Mouse (Mus musculus) intestine, embryonic 16.5 days (tissue): ENCODE measurements around the gene Ttc24. TPM values are rescaled to one million over a fixed set of nuclear protein-coding genes. Genes with fewer than 3 reads are reported as not detected.
A peak's percentile ranks its signal among the peaks of the same experiment; 100 is the strongest.

Experiments used
- ATAC-seq: fragments of 200-750 bp; cut with Nextera tagmentation; 2 replicates; pipeline ENCODE4 v1.8.0; 2017; ENCODE audit warnings: moderate TSS enrichment, moderate library complexity
- H3K27ac ChIP-seq: fragments of 300-500 bp; sonication (generic); 2 replicates; pipeline ENCODE4 v1.5.1; 2014; ENCODE audit warnings: mild to moderate bottlenecking, low read length
- H3K27me3 ChIP-seq: fragments of 300-500 bp; sonication (generic); replicated peaks from 2 replicates; pipeline ENCODE4 v1.6.1; 2014; ENCODE audit warnings: low read length, control low read depth, mixed read lengths; ENCODE audit not compliant: control insufficient read depth, insufficient read depth
- H3K36me3 ChIP-seq: fragments of 300-500 bp; sonication (generic); 2 replicates; pipeline ENCODE4 v1.6.1; 2014; ENCODE audit warnings: low read length, control low read depth; ENCODE audit not compliant: control insufficient read depth, insufficient read depth
- H3K4me1 ChIP-seq: fragments of 300-500 bp; sonication (generic); 2 replicates; pipeline ENCODE4 v1.6.1; 2014; ENCODE audit warnings: low read length, control low read depth, mixed read lengths; ENCODE audit not compliant: control insufficient read depth, insufficient read depth
- H3K4me2 ChIP-seq: fragments of 300-500 bp; sonication (generic); 2 replicates; pipeline ENCODE4 v1.6.1; 2014; ENCODE audit warnings: low read depth, low read length, control low read depth
- H3K4me3 ChIP-seq: fragments of 300-500 bp; sonication (generic); 2 replicates; pipeline ENCODE4 v1.5.1; 2014; ENCODE audit warnings: mild to moderate bottlenecking, low read length
- H3K9ac ChIP-seq: fragments of 300-500 bp; sonication (generic); 2 replicates; pipeline ENCODE4 v1.6.1; 2014; ENCODE audit warnings: low read depth, low read length
- H3K9me3 ChIP-seq: fragments of 300-500 bp; sonication (generic); 2 replicates; pipeline ENCODE4 v1.6.1; 2016; ENCODE audit warnings: low read length, control low read depth; ENCODE audit not compliant: control insufficient read depth
- WGBS: fragments of 180-500 bp; shearing (Covaris S2); extraction: QIAGEN DNeasy Blood & Tissue Kit; methylation state at CpG from one replicate; pipeline ENCODE4 v1.1.7; 2014; 5-methylcytosine and 5-hydroxymethylcytosine counted together
- polyA plus RNA-seq: library from polyadenylated mRNA; unstranded; fragments of >200 nt; fragmentation: Nextera tagmentation; extraction: Ambion mirVana; gene quantifications from 2 replicates; pipeline ENCODE4 v1.2.1, GENCODE M21; 2015

Ttc24 gene
- not detected in 2 replicates for polyA plus RNA-seq

- Histone ChIP-seq H3K4me2 (no peak within 1 kb of the TSS), H3K4me3 (no peak within 1 kb of the TSS), H3K4me1 (peaks cover 9% of the 10 kb centered on the region), H3K27me3 (no peaks in the 10 kb centered on the region), H3K9ac (no peak within 1 kb of the TSS), H3K36me3 (no peaks in the 10 kb centered on the region), H3K27ac (no peak within 1 kb of the TSS), H3K9me3 (no peaks in the 10 kb centered on the region)
- ATAC-seq: no peak
- WGBS: 67% methylated on average over 4 of the region's 4 CpGs
These were observed at the start of gene Ttc24 for GRCm38 (mm10) chr3:88078204-88078603. Gene Ttc24 (minus strand): TSS chr3:88078304.

- WGBS: 69% methylated on average over 3 of the region's 3 CpGs
- Histone ChIP-seq H3K27me3 (no peaks in the 10 kb centered on the region), H3K4me2 (no peak overlapping the region), H3K4me1 (no peaks in the 10 kb centered on the region), H3K9ac (no peak overlapping the region), H3K36me3 (no peaks in the 10 kb centered on the region), H3K27ac (no peak overlapping the region), H3K9me3 (no peaks in the 10 kb centered on the region), H3K4me3 (no peak overlapping the region)
- no peak for ATAC-seq
These were observed 49.5 kb upstream of the Ttc24 start for GRCm38 (mm10) chr3:88127636-88128035.

DNA sequence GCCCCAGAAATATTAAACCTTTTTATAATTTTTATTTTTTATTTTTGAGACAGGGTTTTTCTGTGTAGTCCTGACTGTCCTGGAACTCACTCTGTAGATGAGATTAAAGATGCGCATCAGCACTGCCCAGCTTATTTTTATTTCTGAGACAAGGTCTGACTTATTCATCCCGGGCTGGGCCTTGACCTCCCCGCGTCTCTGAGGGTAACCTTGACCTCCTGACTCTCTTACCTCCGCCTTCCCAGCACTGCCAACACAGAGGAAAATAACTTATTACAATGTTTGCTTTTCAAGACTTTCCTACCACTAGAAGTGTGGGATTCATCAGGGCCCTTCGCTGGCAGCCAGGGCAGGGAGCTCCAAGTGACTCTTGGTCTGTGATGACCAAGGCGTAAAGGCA is 48.1 kb upstream of the Ttc24 start:
- no peaks in the 10 kb centered on the region for H3K9me3 ChIP-seq
- no peak overlapping the region for H3K9ac ChIP-seq
- no peak overlapping the region for H3K4me3 ChIP-seq
- ATAC-seq: no peak
- H3K36me3 ChIP-seq: no peaks in the 10 kb centered on the region
- H3K4me2 ChIP-seq: no peak overlapping the region
- 72% methylated on average over 7 of the region's 7 CpGs for WGBS
- H3K27me3 ChIP-seq: no peaks in the 10 kb centered on the region
- no peak overlapping the region for H3K27ac ChIP-seq
- H3K4me1 ChIP-seq: no peaks in the 10 kb centered on the region

GRCm38 (mm10) chr3:88125195-88125594 is 47.1 kb upstream of the Ttc24 start:
- H3K9ac ChIP-seq: no peak overlapping the region
- peak; percentile 84 for ATAC-seq
- H3K9me3 ChIP-seq: no peaks in the 10 kb centered on the region
- WGBS: 43% methylated on average over 4 of the region's 4 CpGs
- H3K27ac ChIP-seq: no peak overlapping the region
- no peaks in the 10 kb centered on the region for H3K36me3 ChIP-seq
- H3K27me3 ChIP-seq: no peaks in the 10 kb centered on the region
- no peak overlapping the region for H3K4me3 ChIP-seq
- H3K4me2 ChIP-seq: no peak overlapping the region
- H3K4me1 ChIP-seq: no peaks in the 10 kb centered on the region

DNA sequence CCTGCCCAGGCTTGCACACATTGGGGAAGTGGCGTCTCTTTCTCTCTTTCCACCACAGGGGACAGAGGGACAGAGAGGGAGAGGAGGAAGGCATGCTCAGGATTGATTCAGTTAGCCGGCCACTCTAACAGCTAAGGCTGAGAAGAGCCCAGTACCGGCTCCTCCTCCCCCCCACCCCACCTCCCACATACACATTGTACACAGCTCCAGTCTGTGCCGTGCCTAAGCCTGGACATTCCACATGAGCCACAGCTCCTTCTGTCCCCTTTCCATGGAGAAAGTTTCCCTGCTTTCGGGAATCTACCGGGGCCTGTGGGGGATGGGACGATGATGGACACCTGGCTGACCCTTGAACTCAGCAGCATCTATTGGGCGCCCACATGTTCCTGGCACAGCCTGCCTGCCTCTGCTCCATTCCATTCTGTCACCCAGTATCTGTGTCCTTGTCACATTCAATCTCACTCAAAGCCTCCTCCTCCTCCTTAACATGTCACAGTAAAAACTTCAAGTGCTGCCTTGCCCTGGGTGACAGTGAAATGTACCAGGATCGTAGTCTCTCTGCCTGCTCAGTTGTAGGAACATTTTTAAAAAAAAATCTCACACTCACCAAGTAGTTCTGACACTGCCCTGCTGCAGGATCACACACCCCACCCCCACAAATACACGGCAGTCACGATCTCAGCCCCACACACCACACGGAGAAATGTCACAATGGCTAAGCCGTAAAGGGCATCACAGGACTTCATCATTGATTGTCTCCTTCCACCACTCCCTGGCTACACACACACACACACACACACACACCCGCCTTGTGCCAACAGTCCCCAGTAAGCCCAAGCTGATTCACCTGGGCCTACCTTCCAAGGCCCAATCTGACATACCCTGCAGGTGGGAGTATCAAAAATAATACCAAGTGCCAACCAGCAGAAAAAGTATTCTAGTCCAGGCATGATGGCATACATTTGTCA is 43.3 kb upstream of the Ttc24 start:
- H3K36me3 ChIP-seq: peaks cover 9% of the 10 kb centered on the region; the same call in 1 of the 2 replicates
- H3K27me3 ChIP-seq: no peaks in the 10 kb centered on the region
- no peak overlapping the region for H3K27ac ChIP-seq
- H3K9me3 ChIP-seq: no peaks in the 10 kb centered on the region
- no peak overlapping the region for H3K4me3 ChIP-seq
- no peak overlapping the region for H3K9ac ChIP-seq
- 70% methylated on average over 14 of the region's 14 CpGs for WGBS
- ATAC-seq: no peak
- no peak overlapping the region for H3K4me2 ChIP-seq
- H3K4me1 ChIP-seq: no peaks in the 10 kb centered on the region

DNA sequence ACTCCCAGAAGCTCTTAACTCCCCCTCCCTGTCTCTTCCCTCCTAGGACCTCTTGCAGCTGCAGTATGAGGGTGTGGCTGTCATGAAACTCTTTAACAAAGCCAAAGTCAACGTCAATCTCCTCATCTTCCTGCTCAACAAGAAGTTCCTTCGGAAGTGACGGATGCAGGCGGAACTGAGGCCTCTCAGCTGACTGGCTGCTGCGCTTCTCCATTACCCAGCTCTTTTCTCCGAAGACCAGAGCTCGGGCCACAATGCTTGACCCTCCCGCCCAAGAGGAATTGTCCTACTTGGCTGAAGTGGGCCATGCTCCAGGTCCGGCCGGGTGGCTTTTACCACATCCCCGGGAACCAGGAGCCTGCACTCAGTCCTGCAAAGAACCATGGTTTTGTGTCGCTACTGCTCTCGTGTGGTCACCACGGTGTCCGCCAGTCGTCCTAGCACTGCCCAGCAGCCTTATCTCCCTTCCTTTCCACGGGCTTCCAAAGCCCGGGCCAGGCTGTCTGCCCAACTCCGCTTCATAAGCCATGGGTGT is 42.1 kb upstream of the Ttc24 start:
- Histone ChIP-seq H3K4me2 (no peak overlapping the region), H3K9ac (no peak overlapping the region), H3K9me3 (no peaks in the 10 kb centered on the region), H3K4me1 (no peaks in the 10 kb centered on the region), H3K27me3 (no peaks in the 10 kb centered on the region), H3K27ac (no peak overlapping the region), H3K36me3 (peaks cover 15% of the 10 kb centered on the region), H3K4me3 (no peak overlapping the region)
- WGBS: 87% methylated on average over 19 of the region's 19 CpGs
- no peak for ATAC-seq

DNA sequence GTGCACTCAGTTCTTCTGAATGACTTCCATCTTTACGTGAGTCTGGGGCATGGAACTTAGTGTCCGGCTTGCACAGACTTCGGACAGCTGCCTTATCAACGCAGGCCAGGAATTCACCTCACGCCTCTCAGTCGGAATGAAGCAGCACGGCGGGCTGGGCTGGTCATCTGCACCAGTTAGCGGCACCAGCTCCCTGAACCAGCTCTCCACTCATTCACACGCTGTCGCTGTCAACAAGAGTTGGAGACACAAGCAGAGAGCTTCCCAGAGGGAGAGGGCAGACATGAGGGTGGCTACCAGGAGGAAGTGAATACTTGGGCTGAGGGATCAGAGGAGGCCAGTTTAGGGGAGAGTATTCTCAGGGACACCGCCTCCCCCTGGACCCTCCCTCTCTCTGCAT is 36.3 kb upstream of the Ttc24 start:
- no peaks in the 10 kb centered on the region for H3K9me3 ChIP-seq
- no peaks in the 10 kb centered on the region for H3K4me1 ChIP-seq
- no peak overlapping the region for H3K4me3 ChIP-seq
- H3K36me3 ChIP-seq: peaks cover 29% of the 10 kb centered on the region
- H3K27me3 ChIP-seq: no peaks in the 10 kb centered on the region
- H3K9ac ChIP-seq: no peak overlapping the region
- 90% methylated on average over 12 of the region's 12 CpGs for WGBS
- no peak overlapping the region for H3K27ac ChIP-seq
- ATAC-seq: no peak
- H3K4me2 ChIP-seq: no peak overlapping the region

DNA sequence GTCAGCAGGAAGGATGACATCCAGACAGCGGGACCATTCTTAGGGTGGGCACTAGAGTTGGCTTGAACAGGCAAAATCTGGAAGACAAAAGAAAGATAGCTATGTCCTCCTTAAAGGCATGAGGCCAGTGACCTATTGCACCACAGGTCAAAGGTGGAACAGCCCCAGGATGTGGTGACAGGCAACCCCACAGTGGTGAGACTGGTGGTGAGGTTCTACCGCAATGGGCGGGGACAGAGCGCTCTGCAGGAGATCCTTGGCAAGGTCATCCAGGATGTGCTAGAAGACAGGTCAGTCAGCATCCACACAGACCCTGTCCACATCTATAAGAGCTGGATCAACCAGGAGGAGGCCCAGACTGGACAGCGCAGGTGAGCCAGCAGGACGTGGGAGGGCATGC is 31.0 kb upstream of the Ttc24 start:
- peaks cover 16% of the 10 kb centered on the region; the same call in 1 of the 2 replicates for H3K36me3 ChIP-seq
- H3K4me3 ChIP-seq: no peak overlapping the region
- no peaks in the 10 kb centered on the region for H3K27me3 ChIP-seq
- 97% methylated on average over 6 of the region's 6 CpGs for WGBS
- H3K9me3 ChIP-seq: no peaks in the 10 kb centered on the region
- H3K4me2 ChIP-seq: no peak overlapping the region
- no peaks in the 10 kb centered on the region for H3K4me1 ChIP-seq
- H3K27ac ChIP-seq: no peak overlapping the region
- no peak for ATAC-seq
- H3K9ac ChIP-seq: no peak overlapping the region

- Histone ChIP-seq H3K9ac (no peak overlapping the region), H3K27ac (no peak overlapping the region), H3K4me3 (no peak overlapping the region), H3K27me3 (no peaks in the 10 kb centered on the region), H3K4me2 (no peak overlapping the region), H3K36me3 (peaks cover 7% of the 10 kb centered on the region; the same call in 1 of the 2 replicates), H3K4me1 (no peaks in the 10 kb centered on the region), H3K9me3 (no peaks in the 10 kb centered on the region)
- no peak for ATAC-seq
- 95% methylated on average over 4 of the region's 4 CpGs for WGBS
These were observed 28.0 kb upstream of the Ttc24 start for GRCm38 (mm10) chr3:88106126-88106525.
